In genomic region chr4:41196861-41197610, GRCm38 (mm10) we compare ENCODE assay signal across 10 mouse cellular contexts.
DNase-seq lines count a peak whose midpoint lies in the region; ATAC-seq and TF ChIP-seq lines count a peak whose summit lies in the region.
"Had no signal": no experiment of that assay in that cellular context is flagged by ENCODE, and none has a peak within 500 bp of the region (broad histone marks: within the 10 kb centered on the region; RNA-seq: fewer than 3 reads in every experiment).

No protein-coding gene starts in this region.

- peak; percentile 40 for DNase-seq in gastrocnemius, adult 2 months
- DNase-seq in gastrocnemius, postnatal 25 days = no peak
- peak; percentile 16 for DNase-seq in retina, postnatal 7 days (ENCODE audit: low read depth, low spot score)
- DNase-seq in testis, postnatal 14 days (ENCODE audit: low spot score) = no peak
- DNase-seq: layer of hippocampus, adult 9-11 months; right cerebral cortex, postnatal 4 days had no signal

- no peak overlapping the region for H3K4me3 ChIP-seq in gastrocnemius, adult 2 months
- no peak overlapping the region for H3K4me3 ChIP-seq in midbrain, embryonic 13.5 days (replicated peaks)
- no peak overlapping the region for H3K4me3 ChIP-seq in midbrain, embryonic 16.5 days (ENCODE audit: low read depth, low read length)
- no peak overlapping the region for H3K4me3 ChIP-seq in heart, embryonic 15.5 days

- H3K9me3 ChIP-seq in midbrain, embryonic 13.5 days = no peaks in the 10 kb centered on the region
- H3K9me3 ChIP-seq in midbrain, embryonic 16.5 days (replicated peaks; ENCODE audit: control insufficient read depth, low read length, poor library complexity, severe bottlenecking) = no peaks in the 10 kb centered on the region
- H3K9me3 ChIP-seq in heart, embryonic 15.5 days (replicated peaks) = no peaks in the 10 kb centered on the region

- H3K27me3 ChIP-seq in midbrain, embryonic 13.5 days = no peaks in the 10 kb centered on the region
- no peaks in the 10 kb centered on the region for H3K27me3 ChIP-seq in midbrain, embryonic 16.5 days (ENCODE audit: control insufficient read depth, insufficient read depth, low read depth, low read length)
- no peaks in the 10 kb centered on the region for H3K27me3 ChIP-seq in heart, embryonic 15.5 days

- H3K4me1 ChIP-seq in midbrain, embryonic 13.5 days (replicated peaks) = no peaks in the 10 kb centered on the region
- no peaks in the 10 kb centered on the region for H3K4me1 ChIP-seq in midbrain, embryonic 16.5 days (ENCODE audit: control insufficient read depth, insufficient read depth, low read length)
- peaks cover 13% of the 10 kb centered on the region for H3K4me1 ChIP-seq in heart, embryonic 15.5 days (replicated peaks)

- H3K4me2 ChIP-seq in midbrain, embryonic 13.5 days (replicated peaks) = no peak overlapping the region
- H3K4me2 ChIP-seq in midbrain, embryonic 16.5 days (ENCODE audit: low read length) = no peak overlapping the region
- no peak overlapping the region for H3K4me2 ChIP-seq in heart, embryonic 15.5 days

- no peak overlapping the region for H3K9ac ChIP-seq in midbrain, embryonic 13.5 days (replicated peaks)
- no peak overlapping the region for H3K9ac ChIP-seq in midbrain, embryonic 16.5 days (ENCODE audit: low read depth, low read length)
- H3K9ac ChIP-seq in heart, embryonic 15.5 days = 0 out of 2 replicates have a peak overlapping the region, but pooled peaks have one; percentile 17

- peaks cover 97% of the 10 kb centered on the region for H3K36me3 ChIP-seq in midbrain, embryonic 13.5 days
- peaks cover 39% of the 10 kb centered on the region for H3K36me3 ChIP-seq in midbrain, embryonic 16.5 days (ENCODE audit: control insufficient read depth, insufficient read depth, low read length)
- peaks cover 87% of the 10 kb centered on the region for H3K36me3 ChIP-seq in heart, embryonic 15.5 days

- intact Hi-C loops in gastrocnemius, adult 2 months (cut with DNase I) = no loop called here

- H3K27ac ChIP-seq in gastrocnemius, adult 2 months = peak overlapping the region; percentile 24; the same call in 1 of the 2 replicates
- H3K27ac ChIP-seq in midbrain, embryonic 13.5 days = peak overlapping the region; percentile 32; the same call in 1 of the 2 replicates
- H3K27ac ChIP-seq in midbrain, embryonic 16.5 days (ENCODE audit: low read length) = no peak overlapping the region
- peak overlapping the region; percentile 62 for H3K27ac ChIP-seq in heart, embryonic 15.5 days

- ATAC-seq in midbrain, embryonic 13.5 days = peak; percentile 21; the same call in 1 of the 2 replicates
- ATAC-seq in midbrain, embryonic 16.5 days = no peak
- ATAC-seq in heart, embryonic 15.5 days (replicated peaks; ENCODE audit: insufficient number of reproducible peaks, insufficient read depth, low FRiP score, low read depth) = 0 out of 2 replicates have a peak, but pooled peaks have one; percentile 5
- no peak for ATAC-seq in erythroid progenitor cell, adult 5-6 weeks (replicated peaks; ENCODE audit: low FRiP score, poor library complexity, severe bottlenecking)

- no peak for TF ChIP-seq CTCF in gastrocnemius, adult 2 months (IDR thresholded peaks at IDR 0.05)

- WGBS in midbrain, embryonic 13.5 days = 75% methylated on average over 3 of the region's 3 CpGs
- WGBS in midbrain, embryonic 16.5 days = 82% methylated on average over 3 of the region's 3 CpGs
- WGBS in heart, embryonic 15.5 days = 50% methylated on average over 3 of the region's 3 CpGs

Comparison
In these comparisons a context has a peak if more than half of its experiments do, and no peak if none do; other contexts are left out.
1. DNase-seq: peak in gastrocnemius, adult 2 months (single experiment) and retina, postnatal 7 days (single experiment); none in gastrocnemius, postnatal 25 days (single experiment) and testis, postnatal 14 days (single experiment).
2. ATAC-seq: peak in midbrain, embryonic 13.5 days (single experiment) and heart, embryonic 15.5 days (single experiment); none in midbrain, embryonic 16.5 days (single experiment) and erythroid progenitor cell, adult 5-6 weeks (single experiment).